In genomic region chr2:25500071-25500575, GRCm38 (mm10) we compare ENCODE assay signal across 8 mouse cellular contexts. TPM values are rescaled to one million over a fixed set of nuclear protein-coding genes. Genes with fewer than 3 reads are reported as not detected.
A peak's percentile ranks its signal among the peaks of the same experiment; 100 is the strongest.
DNase-seq lines count a peak whose midpoint lies in the region; ATAC-seq and TF ChIP-seq lines count a peak whose summit lies in the region.

No protein-coding gene starts in this region.

- H3K36me3 ChIP-seq in kidney, adult 2 months (ENCODE audit: control insufficient read depth, insufficient read depth, low read length): no peaks in the 10 kb centered on the region
- H3K36me3 ChIP-seq in hindbrain, embryonic 10.5 days: peaks cover 29% of the 10 kb centered on the region
- peaks cover 6% of the 10 kb centered on the region; the same call in 1 of the 2 replicates for H3K36me3 ChIP-seq in liver, embryonic 16.5 days (ENCODE audit: control insufficient read depth, insufficient read depth)

- 56% methylated on average over 6 of the region's 6 CpGs for WGBS in kidney, adult 2 months
- 70% methylated on average over 6 of the region's 6 CpGs for WGBS in hindbrain, embryonic 10.5 days
- 45% methylated on average over 6 of the region's 6 CpGs for WGBS in liver, embryonic 16.5 days (ENCODE audit: insufficient replicate concordance)

- TF ChIP-seq POLR2A in kidney, adult 2 months (IDR thresholded peaks at IDR 0.05; ENCODE audit: low read depth, low read length): peak; percentile 32
- no peak for TF ChIP-seq POLR2A in bone marrow macrophage, adult 2 months (IDR thresholded peaks at IDR 0.05; ENCODE audit: borderline replicate concordance, low read depth, low read length)

- no peak for TF ChIP-seq CTCF in kidney, adult 2 months (conservative IDR thresholded peaks at IDR 0.05; ENCODE audit: insufficient read depth, insufficient read length, low read depth, low read length)
- TF ChIP-seq CTCF in bone marrow macrophage, adult 2 months (IDR thresholded peaks at IDR 0.05; ENCODE audit: low read depth, low read length): no peak

- no peaks in the 10 kb centered on the region for H3K27me3 ChIP-seq in kidney, adult 2 months (replicated peaks; ENCODE audit: control insufficient read depth, insufficient read depth, low read length)
- no peaks in the 10 kb centered on the region for H3K27me3 ChIP-seq in hindbrain, embryonic 10.5 days (ENCODE audit: insufficient read depth, poor library complexity, severe bottlenecking)
- H3K27me3 ChIP-seq in liver, embryonic 16.5 days (ENCODE audit: control insufficient read depth, insufficient read depth, low read depth, low read length): no peaks in the 10 kb centered on the region

- H3K27ac ChIP-seq in kidney, adult 2 months (ENCODE audit: insufficient read depth, low read depth, low read length): peak overlapping the region; percentile 84
- H3K27ac ChIP-seq in bone marrow macrophage, adult 2 months (ENCODE audit: insufficient read depth, low read depth, low read length): peak overlapping the region; percentile 53
- peak overlapping the region; percentile 96 for H3K27ac ChIP-seq in hindbrain, embryonic 10.5 days
- peak overlapping the region; percentile 84 for H3K27ac ChIP-seq in liver, embryonic 16.5 days (ENCODE audit: low read length)

- no peak for DNase-seq in kidney, adult 2 months
- no peak for DNase-seq in kidney, adult 11 months
- no peak for DNase-seq in hindbrain, embryonic 10.5 days (ENCODE audit: low spot score)
- DNase-seq in gastrocnemius, postnatal 4 days (ENCODE audit: low spot score in 2 of 2): no peak
- no peak for DNase-seq in testis, postnatal 14 days (ENCODE audit: low spot score)

- peak overlapping the region; percentile 55 for H3K4me3 ChIP-seq in kidney, adult 2 months (ENCODE audit: insufficient read depth, low read depth, low read length)
- peak overlapping the region; percentile 55 for H3K4me3 ChIP-seq in bone marrow macrophage, adult 2 months (ENCODE audit: insufficient read depth, low read length)
- peak overlapping the region; percentile 92 for H3K4me3 ChIP-seq in hindbrain, embryonic 10.5 days
- peak overlapping the region; percentile 82 for H3K4me3 ChIP-seq in liver, embryonic 16.5 days (ENCODE audit: low read depth, low read length)

- H3K4me1 ChIP-seq in kidney, adult 2 months (ENCODE audit: control insufficient read depth, insufficient read depth, low read length): peaks cover 11% of the 10 kb centered on the region; the same call in 1 of the 2 replicates
- peaks cover 34% of the 10 kb centered on the region for H3K4me1 ChIP-seq in bone marrow macrophage, adult 2 months (ENCODE audit: control insufficient read depth, insufficient read depth, low read length)
- peaks cover 36% of the 10 kb centered on the region for H3K4me1 ChIP-seq in hindbrain, embryonic 10.5 days (replicated peaks)
- peaks cover 42% of the 10 kb centered on the region for H3K4me1 ChIP-seq in liver, embryonic 16.5 days (ENCODE audit: control insufficient read depth, low read depth, low read length)

- H3K4me2 ChIP-seq in liver, embryonic 16.5 days (ENCODE audit: low read depth, low read length): peak overlapping the region; percentile 84

- peak overlapping the region; percentile 61 for H3K9ac ChIP-seq in liver, embryonic 16.5 days (ENCODE audit: low read depth, low read length)

- peak; percentile 65 for ATAC-seq in liver, embryonic 16.5 days (ENCODE audit: low read depth)
- no peak for ATAC-seq in erythroid progenitor cell, adult 5-6 weeks (replicated peaks; ENCODE audit: low FRiP score, poor library complexity, severe bottlenecking)

- H3K9me3 ChIP-seq in hindbrain, embryonic 10.5 days: no peaks in the 10 kb centered on the region
- no peaks in the 10 kb centered on the region for H3K9me3 ChIP-seq in liver, embryonic 16.5 days (replicated peaks; ENCODE audit: control insufficient read depth, low read length)

RNA-seq across cellular contexts. Expression of gene Fbxw5, which starts 0.4 kb away (rescaled TPM):
- 39.6 and 48.4 TPM in 2 replicates for polyA plus RNA-seq in kidney, adult 2 months (2012; rRNA removed)
- polyA plus RNA-seq in bone marrow macrophage, adult 2 months (2012; ENCODE audit: insufficient read depth, insufficient read length, missing spikeins): 35.0 and 35.4 TPM in 2 replicates
- polyA plus RNA-seq in hindbrain, embryonic 10.5 days (2016; fragmentation: Nextera tagmentation; extraction: Ambion mirVana): 88.3 and 109 TPM in 2 replicates
- polyA plus RNA-seq in liver, embryonic 16.5 days (2015; fragmentation: Nextera tagmentation; extraction: Ambion mirVana): 23.8 and 24.7 TPM in 2 replicates
- total RNA-seq in gastrocnemius, postnatal 4 days (2021): 10 to 100 TPM; 62.5 to 71.4 TPM
- total RNA-seq in erythroid progenitor cell, adult 5-6 weeks (2015; ENCODE audit: low replicate concordance): 10.1 and 13.0 TPM in 2 replicates
- total RNA-seq in erythroid progenitor cell, adult 5-6 weeks (2017; ENCODE audit: low replicate concordance): 3.6 and 20.9 TPM in 2 replicates

RNA-seq across cellular contexts. Expression of gene C8g, which starts 1.4 kb away (rescaled TPM):
- 20.6 and 22.0 TPM in 2 replicates for polyA plus RNA-seq in kidney, adult 2 months (2012; rRNA removed)
- 1.8 TPM in 1 of 2 replicates, not detected in the other for polyA plus RNA-seq in bone marrow macrophage, adult 2 months (2012; ENCODE audit: insufficient read depth, insufficient read length, missing spikeins)
- 5.8 and 6.0 TPM in 2 replicates for polyA plus RNA-seq in hindbrain, embryonic 10.5 days (2016; fragmentation: Nextera tagmentation; extraction: Ambion mirVana)
- polyA plus RNA-seq in liver, embryonic 16.5 days (2015; fragmentation: Nextera tagmentation; extraction: Ambion mirVana): 90.7 and 105 TPM in 2 replicates
- 1 to 10 TPM in 1 of 2 experiments, under 1 TPM in 1; 0.74 to 1.2 TPM for total RNA-seq in gastrocnemius, postnatal 4 days (2021)
- not detected in 2 replicates for total RNA-seq in erythroid progenitor cell, adult 5-6 weeks (2015; ENCODE audit: low replicate concordance)
- total RNA-seq in erythroid progenitor cell, adult 5-6 weeks (2017; ENCODE audit: low replicate concordance): 0.64 TPM in 1 of 2 replicates, not detected in the other

RNA-seq across cellular contexts. Expression of gene Lcn12, which starts 6.4 kb away (rescaled TPM):
- polyA plus RNA-seq in kidney, adult 2 months (2012; rRNA removed): 0.18 TPM in 1 of 2 replicates, not detected in the other
- not detected in 2 replicates for polyA plus RNA-seq in bone marrow macrophage, adult 2 months (2012; ENCODE audit: insufficient read depth, insufficient read length, missing spikeins)
- not detected in 2 replicates for polyA plus RNA-seq in hindbrain, embryonic 10.5 days (2016; fragmentation: Nextera tagmentation; extraction: Ambion mirVana)
- not detected in 2 replicates for polyA plus RNA-seq in liver, embryonic 16.5 days (2015; fragmentation: Nextera tagmentation; extraction: Ambion mirVana)
- total RNA-seq in gastrocnemius, postnatal 4 days (2021): not detected
- not detected in 2 replicates for total RNA-seq in erythroid progenitor cell, adult 5-6 weeks (2015; ENCODE audit: low replicate concordance)
- total RNA-seq in erythroid progenitor cell, adult 5-6 weeks (2017; ENCODE audit: low replicate concordance): not detected in 2 replicates

RNA-seq across cellular contexts. Expression of gene Ptgds, which starts 30.3 kb away (rescaled TPM):
- 47.2 and 51.6 TPM in 2 replicates for polyA plus RNA-seq in kidney, adult 2 months (2012; rRNA removed)
- polyA plus RNA-seq in bone marrow macrophage, adult 2 months (2012; ENCODE audit: insufficient read depth, insufficient read length, missing spikeins): not detected in 2 replicates
- 0.49 and 1.7 TPM in 2 replicates for polyA plus RNA-seq in hindbrain, embryonic 10.5 days (2016; fragmentation: Nextera tagmentation; extraction: Ambion mirVana)
- polyA plus RNA-seq in liver, embryonic 16.5 days (2015; fragmentation: Nextera tagmentation; extraction: Ambion mirVana): 0.35 and 0.71 TPM in 2 replicates
- 1 to 10 TPM; 2.9 to 3.9 TPM for total RNA-seq in gastrocnemius, postnatal 4 days (2021)
- total RNA-seq in erythroid progenitor cell, adult 5-6 weeks (2015; ENCODE audit: low replicate concordance): not detected in 2 replicates
- not detected in 2 replicates for total RNA-seq in erythroid progenitor cell, adult 5-6 weeks (2017; ENCODE audit: low replicate concordance)

RNA-seq across cellular contexts. Expression of gene Paxx, which starts 39.2 kb away (rescaled TPM):
- polyA plus RNA-seq in kidney, adult 2 months (2012; rRNA removed): 49.0 and 53.2 TPM in 2 replicates
- 22.4 and 26.2 TPM in 2 replicates for polyA plus RNA-seq in bone marrow macrophage, adult 2 months (2012; ENCODE audit: insufficient read depth, insufficient read length, missing spikeins)
- 17.0 and 31.3 TPM in 2 replicates for polyA plus RNA-seq in hindbrain, embryonic 10.5 days (2016; fragmentation: Nextera tagmentation; extraction: Ambion mirVana)
- polyA plus RNA-seq in liver, embryonic 16.5 days (2015; fragmentation: Nextera tagmentation; extraction: Ambion mirVana): 10.1 TPM in 2 replicates
- total RNA-seq in gastrocnemius, postnatal 4 days (2021): 10 to 100 TPM; 40.0 to 45.9 TPM
- total RNA-seq in erythroid progenitor cell, adult 5-6 weeks (2015; ENCODE audit: low replicate concordance): 17.6 and 24.5 TPM in 2 replicates
- 5.3 TPM in 1 of 2 replicates, not detected in the other for total RNA-seq in erythroid progenitor cell, adult 5-6 weeks (2017; ENCODE audit: low replicate concordance)
